14 mouse cellular contexts compared by ENCODE assay signal in the genomic region with DNA sequence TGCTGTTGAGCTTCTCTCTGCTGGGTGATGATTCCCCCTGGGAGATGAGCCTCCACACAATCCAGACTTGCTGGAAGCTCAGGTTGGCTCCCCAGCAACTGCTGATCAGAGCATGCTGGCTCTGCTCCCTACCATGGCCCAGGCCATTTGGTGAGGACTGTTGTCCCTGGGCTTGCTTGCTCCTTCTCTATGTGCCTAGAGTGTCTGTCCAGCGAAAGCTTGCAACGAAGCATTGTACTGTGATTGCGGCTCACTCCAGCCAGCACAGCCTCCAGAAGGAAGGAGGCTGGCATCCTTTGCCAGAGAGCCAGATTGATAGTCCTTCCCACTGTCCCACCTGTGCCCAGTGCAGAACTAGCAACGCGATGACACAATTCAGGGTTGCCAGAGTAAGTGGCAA.
DNase-seq lines count a peak whose midpoint lies in the region; ATAC-seq lines count a peak whose summit lies in the region.
"Had no signal": no experiment of that assay in that cellular context is flagged by ENCODE, and none has a peak within 500 bp of the region (broad histone marks: within the 10 kb centered on the region; RNA-seq: fewer than 3 reads in every experiment).

No protein-coding gene starts in this region.

- H3K36me3 ChIP-seq in heart, embryonic 11.5 days (ENCODE audit: control insufficient read depth, insufficient read depth, low read length): no peaks in the 10 kb centered on the region
- no peaks in the 10 kb centered on the region for H3K36me3 ChIP-seq in embryonic facial prominence, embryonic 13.5 days
- H3K36me3 ChIP-seq in hindbrain, embryonic 14.5 days (replicated peaks; ENCODE audit: control insufficient read depth, insufficient read depth): no peaks in the 10 kb centered on the region
- no peaks in the 10 kb centered on the region for H3K36me3 ChIP-seq in neural tube, embryonic 12.5 days

- peak; percentile 65 for DNase-seq in heart, adult 11 months
- no peak for DNase-seq in hindbrain, embryonic 14.5 days (ENCODE audit: low spot score)
- DNase-seq in heart, postnatal 14 days: no peak
- no peak for DNase-seq in lung, postnatal 25 days (ENCODE audit: low spot score)
- DNase-seq: gastrocnemius, postnatal 36 days; right cerebral cortex, postnatal 25 days; thymus, postnatal 25 days had no signal

- no peaks in the 10 kb centered on the region; the same call in 1 of the 2 replicates for H3K4me1 ChIP-seq in heart, embryonic 11.5 days (ENCODE audit: control insufficient read depth, insufficient read depth, low read length)
- peaks cover 26% of the 10 kb centered on the region for H3K4me1 ChIP-seq in embryonic facial prominence, embryonic 13.5 days
- H3K4me1 ChIP-seq in hindbrain, embryonic 14.5 days (replicated peaks; ENCODE audit: control insufficient read depth, insufficient read depth, low read length): no peaks in the 10 kb centered on the region; the same call in 1 of the 2 replicates
- peaks cover 17% of the 10 kb centered on the region for H3K4me1 ChIP-seq in neural tube, embryonic 12.5 days

- H3K9me3 ChIP-seq in heart, embryonic 11.5 days (replicated peaks; ENCODE audit: control insufficient read depth, low read length): no peaks in the 10 kb centered on the region
- no peaks in the 10 kb centered on the region for H3K9me3 ChIP-seq in embryonic facial prominence, embryonic 13.5 days
- no peaks in the 10 kb centered on the region for H3K9me3 ChIP-seq in hindbrain, embryonic 14.5 days (ENCODE audit: control insufficient read depth, low read length)
- no peaks in the 10 kb centered on the region for H3K9me3 ChIP-seq in neural tube, embryonic 12.5 days

- no peak for ATAC-seq in heart, embryonic 11.5 days (replicated peaks; ENCODE audit: insufficient number of reproducible peaks, low FRiP score, low TSS enrichment)
- no peak for ATAC-seq in embryonic facial prominence, embryonic 13.5 days (ENCODE audit: insufficient number of reproducible peaks, insufficient read depth, low FRiP score, low TSS enrichment, low read depth)
- ATAC-seq in hindbrain, embryonic 14.5 days (ENCODE audit: low FRiP score): no peak
- ATAC-seq in neural tube, embryonic 12.5 days (ENCODE audit: low FRiP score, low read depth): no peak
- ATAC-seq: CD4-positive, CD25-positive, alpha-beta regulatory T cell, adult 4 months; intestine, postnatal 0 days; lung, postnatal 0 days had no signal

- H3K4me2 ChIP-seq in heart, embryonic 11.5 days: no peak overlapping the region
- H3K4me2 ChIP-seq in embryonic facial prominence, embryonic 13.5 days: no peak overlapping the region
- no peak overlapping the region for H3K4me2 ChIP-seq in hindbrain, embryonic 14.5 days (replicated peaks)
- H3K4me2 ChIP-seq in neural tube, embryonic 12.5 days (replicated peaks): no peak overlapping the region
- H3K4me2 ChIP-seq: liver, embryonic 11.5 days had no signal

- no peak overlapping the region for H3K4me3 ChIP-seq in heart, embryonic 11.5 days (ENCODE audit: low read depth, low read length)
- H3K4me3 ChIP-seq in embryonic facial prominence, embryonic 13.5 days: no peak overlapping the region
- H3K4me3 ChIP-seq in hindbrain, embryonic 14.5 days (replicated peaks; ENCODE audit: low read length): no peak overlapping the region
- H3K4me3 ChIP-seq in neural tube, embryonic 12.5 days: no peak overlapping the region

- no peaks in the 10 kb centered on the region for H3K27me3 ChIP-seq in heart, embryonic 11.5 days (ENCODE audit: control insufficient read depth, insufficient read depth, low read length)
- H3K27me3 ChIP-seq in embryonic facial prominence, embryonic 13.5 days: no peaks in the 10 kb centered on the region
- no peaks in the 10 kb centered on the region for H3K27me3 ChIP-seq in hindbrain, embryonic 14.5 days (ENCODE audit: control insufficient read depth, insufficient read depth, low read length)
- H3K27me3 ChIP-seq in neural tube, embryonic 12.5 days (replicated peaks): no peaks in the 10 kb centered on the region

- no peak overlapping the region for H3K27ac ChIP-seq in heart, embryonic 11.5 days (ENCODE audit: low read depth, low read length)
- peak overlapping the region; percentile 77 for H3K27ac ChIP-seq in embryonic facial prominence, embryonic 13.5 days
- peak overlapping the region; percentile 58; the same call in 1 of the 2 replicates for H3K27ac ChIP-seq in hindbrain, embryonic 14.5 days
- peak overlapping the region; percentile 67 for H3K27ac ChIP-seq in neural tube, embryonic 12.5 days

- no peak overlapping the region for H3K9ac ChIP-seq in heart, embryonic 11.5 days (ENCODE audit: low read depth, low read length)
- H3K9ac ChIP-seq in embryonic facial prominence, embryonic 13.5 days: no peak overlapping the region
- H3K9ac ChIP-seq in hindbrain, embryonic 14.5 days: no peak overlapping the region
- no peak overlapping the region for H3K9ac ChIP-seq in neural tube, embryonic 12.5 days

- intact Hi-C loops in heart, postnatal 14 days (cut with DNase I): loop anchor here (10.0 kb wide), 1 partner anchor 135 kb away; no protein-coding TSS in a partner anchor

- 86% methylated on average over 5 of the region's 5 CpGs for WGBS in heart, embryonic 11.5 days (ENCODE audit: insufficient replicate concordance)
- WGBS in embryonic facial prominence, embryonic 13.5 days: 93% methylated on average over 5 of the region's 5 CpGs
- 74% methylated on average over 5 of the region's 5 CpGs for WGBS in hindbrain, embryonic 14.5 days
- 85% methylated on average over 5 of the region's 5 CpGs for WGBS in neural tube, embryonic 12.5 days
